Mouse (Mus musculus): ENCODE results near the gene Ddn. TPM values are rescaled to one million over a fixed set of nuclear protein-coding genes. Genes with fewer than 3 reads are reported as not detected.

The Ddn gene
- 0.11 and 0.22 TPM in 2 replicates for total RNA-seq (2012; rRNA removed)

GRCm38 (mm10) chr15:98809390-98809789 is at the start of gene Ddn:
Ddn (minus strand) TSS chr15:98809490.
- DNase-seq (ENCODE audit: low read depth, low spot score) = no peak
- no peak for TF ChIP-seq HCFC1 (IDR thresholded peaks at IDR 0.05; ENCODE audit: borderline replicate concordance, insufficient read depth, low read length)
- TF ChIP-seq ZNF384 (IDR thresholded peaks at IDR 0.05; ENCODE audit: low read depth, low read length) = no peak
- TF ChIP-seq MAFK (IDR thresholded peaks at IDR 0.05; ENCODE audit: insufficient read depth, low read depth, low read length) = no peak
- no peak for TF ChIP-seq CHD2 (IDR thresholded peaks at IDR 0.05; ENCODE audit: low read depth, low read length)
- TF ChIP-seq ZC3H11A (IDR thresholded peaks at IDR 0.05; ENCODE audit: borderline replicate concordance, low read depth, low read length) = no peak
- Histone ChIP-seq H3K9me3 (ENCODE audit: control insufficient read depth, insufficient read depth, low read depth, low read length) (no peaks in the 10 kb centered on the region), H3K27ac (ENCODE audit: insufficient read depth, low read depth, low read length, poor library complexity, severe bottlenecking) (no peak within 1 kb of the TSS), H3K4me3 (ENCODE audit: insufficient read depth in 1 of 2, low read depth in 1 of 2, low read length in 2 of 2, poor library complexity in 1 of 2, severe bottlenecking in 1 of 2) (no peak within 1 kb of the TSS), H3K9ac (ENCODE audit: insufficient read depth, low read depth, low read length, poor library complexity, severe bottlenecking) (no peak within 1 kb of the TSS), H3K4me1 (ENCODE audit: control insufficient read depth in 2 of 2, insufficient read depth in 2 of 2, low read length in 2 of 2, poor library complexity in 1 of 2) (peaks cover 0 to 18% of the 10 kb centered on the region in 2 experiments; a peak in 2 of 4 replicates), H3K36me3 (ENCODE audit: control insufficient read depth, insufficient read depth, low read length, poor library complexity, severe bottlenecking) (peaks cover 9% of the 10 kb centered on the region; the same call in 1 of the 2 replicates)
- in situ Hi-C loops (cut with MboI; ENCODE audit: low sequenced_read_pairs in 2 of 2, unreplicated experiment in 2 of 2) = no loop called here

DNA sequence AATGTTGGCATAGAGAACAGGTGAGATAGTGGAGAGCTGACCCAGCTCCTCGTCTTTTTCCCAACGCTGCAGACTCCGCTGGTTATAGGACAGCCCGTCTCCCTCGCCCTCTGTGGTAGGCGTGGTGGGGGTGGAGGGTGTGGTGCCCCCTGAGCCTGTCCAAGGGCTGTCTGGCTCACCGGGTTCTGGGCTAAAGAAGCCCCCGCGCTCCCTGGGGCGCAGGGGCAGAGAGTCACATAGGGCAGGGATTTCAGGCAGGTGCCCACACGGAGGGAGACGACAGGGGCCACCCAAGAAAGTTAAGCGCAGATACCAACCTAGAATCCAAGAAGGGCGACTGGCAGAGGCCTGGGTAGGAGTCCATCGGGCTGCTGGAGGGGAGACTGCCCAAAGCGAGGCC is 44.9 kb upstream of the Ddn start:
- Histone ChIP-seq H3K36me3 (ENCODE audit: control insufficient read depth, insufficient read depth, low read length, poor library complexity, severe bottlenecking) (peaks cover 97% of the 10 kb centered on the region), H3K27ac (ENCODE audit: insufficient read depth, low read depth, low read length, poor library complexity, severe bottlenecking) (no peak overlapping the region), H3K4me3 (ENCODE audit: insufficient read depth in 1 of 2, low read depth in 1 of 2, low read length in 2 of 2, poor library complexity in 1 of 2, severe bottlenecking in 1 of 2) (no peak overlapping the region), H3K9ac (ENCODE audit: insufficient read depth, low read depth, low read length, poor library complexity, severe bottlenecking) (no peak overlapping the region), H3K4me1 (ENCODE audit: control insufficient read depth in 2 of 2, insufficient read depth in 2 of 2, low read length in 2 of 2, poor library complexity in 1 of 2) (no peaks in the 10 kb centered on the region; a peak in 1 of 4 replicates), H3K9me3 (ENCODE audit: control insufficient read depth, insufficient read depth, low read depth, low read length) (no peaks in the 10 kb centered on the region)
- TF ChIP-seq HCFC1 (IDR thresholded peaks at IDR 0.05; ENCODE audit: borderline replicate concordance, insufficient read depth, low read length) (no peak), ZC3H11A (IDR thresholded peaks at IDR 0.05; ENCODE audit: borderline replicate concordance, low read depth, low read length) (no peak), CHD2 (IDR thresholded peaks at IDR 0.05; ENCODE audit: low read depth, low read length) (no peak), ZNF384 (IDR thresholded peaks at IDR 0.05; ENCODE audit: low read depth, low read length) (no peak), MAFK (IDR thresholded peaks at IDR 0.05; ENCODE audit: insufficient read depth, low read depth, low read length) (no peak)
- DNase-seq (ENCODE audit: low read depth, low spot score) = no peak
- in situ Hi-C loops (cut with MboI; ENCODE audit: low sequenced_read_pairs in 2 of 2, unreplicated experiment in 2 of 2) = no loop called here

GRCm38 (mm10) chr15:98853161-98853937 is 44.1 kb upstream of the Ddn start:
- TF ChIP-seq ZNF384 (IDR thresholded peaks at IDR 0.05; ENCODE audit: low read depth, low read length) (no peak), ZC3H11A (IDR thresholded peaks at IDR 0.05; ENCODE audit: borderline replicate concordance, low read depth, low read length) (no peak), CHD2 (IDR thresholded peaks at IDR 0.05; ENCODE audit: low read depth, low read length) (no peak)
- peaks cover 96% of the 10 kb centered on the region for H3K36me3 ChIP-seq (ENCODE audit: control insufficient read depth, insufficient read depth, low read length, poor library complexity, severe bottlenecking)
- no peaks in the 10 kb centered on the region; a peak in 1 of 4 replicates for H3K4me1 ChIP-seq (ENCODE audit: control insufficient read depth in 2 of 2, insufficient read depth in 2 of 2, low read length in 2 of 2, poor library complexity in 1 of 2)
- DNase-seq (ENCODE audit: low read depth, low spot score) = no peak
- no peak overlapping the region for H3K9ac ChIP-seq (ENCODE audit: insufficient read depth, low read depth, low read length, poor library complexity, severe bottlenecking)
- H3K4me3 ChIP-seq (ENCODE audit: insufficient read depth in 1 of 2, low read depth in 1 of 2, low read length in 2 of 2, poor library complexity in 1 of 2, severe bottlenecking in 1 of 2) = no peak overlapping the region
- H3K27ac ChIP-seq (ENCODE audit: insufficient read depth, low read depth, low read length, poor library complexity, severe bottlenecking) = no peak overlapping the region
- in situ Hi-C loops (cut with MboI; ENCODE audit: low sequenced_read_pairs in 2 of 2, unreplicated experiment in 2 of 2) = no loop called here
- H3K9me3 ChIP-seq (ENCODE audit: control insufficient read depth, insufficient read depth, low read depth, low read length) = no peaks in the 10 kb centered on the region

GRCm38 (mm10) chr15:98852733-98853132 is 43.4 kb upstream of the Ddn start:
- no peaks in the 10 kb centered on the region; a peak in 1 of 4 replicates for H3K4me1 ChIP-seq (ENCODE audit: control insufficient read depth in 2 of 2, insufficient read depth in 2 of 2, low read length in 2 of 2, poor library complexity in 1 of 2)
- no peak for TF ChIP-seq ZNF384 (IDR thresholded peaks at IDR 0.05; ENCODE audit: low read depth, low read length)
- TF ChIP-seq MAFK (IDR thresholded peaks at IDR 0.05; ENCODE audit: insufficient read depth, low read depth, low read length) = no peak
- TF ChIP-seq ZC3H11A (IDR thresholded peaks at IDR 0.05; ENCODE audit: borderline replicate concordance, low read depth, low read length) = no peak
- no peak for TF ChIP-seq CHD2 (IDR thresholded peaks at IDR 0.05; ENCODE audit: low read depth, low read length)
- no peak for TF ChIP-seq HCFC1 (IDR thresholded peaks at IDR 0.05; ENCODE audit: borderline replicate concordance, insufficient read depth, low read length)
- no peak for DNase-seq (ENCODE audit: low read depth, low spot score)

More at GRCm38 (mm10) chr15:98852733-98853132, 43.4 kb upstream of the Ddn start:
- H3K4me3 ChIP-seq (ENCODE audit: insufficient read depth in 1 of 2, low read depth in 1 of 2, low read length in 2 of 2, poor library complexity in 1 of 2, severe bottlenecking in 1 of 2) = no peak overlapping the region
- H3K9me3 ChIP-seq (ENCODE audit: control insufficient read depth, insufficient read depth, low read depth, low read length) = no peaks in the 10 kb centered on the region
- H3K27ac ChIP-seq (ENCODE audit: insufficient read depth, low read depth, low read length, poor library complexity, severe bottlenecking) = no peak overlapping the region
- in situ Hi-C loops (cut with MboI; ENCODE audit: low sequenced_read_pairs in 2 of 2, unreplicated experiment in 2 of 2) = no loop called here
- H3K9ac ChIP-seq (ENCODE audit: insufficient read depth, low read depth, low read length, poor library complexity, severe bottlenecking) = no peak overlapping the region
- peaks cover 92% of the 10 kb centered on the region for H3K36me3 ChIP-seq (ENCODE audit: control insufficient read depth, insufficient read depth, low read length, poor library complexity, severe bottlenecking)

All from ES-E14 (cell line).